ENCODE assay signal across 27 mouse cellular contexts in the genomic region with DNA sequence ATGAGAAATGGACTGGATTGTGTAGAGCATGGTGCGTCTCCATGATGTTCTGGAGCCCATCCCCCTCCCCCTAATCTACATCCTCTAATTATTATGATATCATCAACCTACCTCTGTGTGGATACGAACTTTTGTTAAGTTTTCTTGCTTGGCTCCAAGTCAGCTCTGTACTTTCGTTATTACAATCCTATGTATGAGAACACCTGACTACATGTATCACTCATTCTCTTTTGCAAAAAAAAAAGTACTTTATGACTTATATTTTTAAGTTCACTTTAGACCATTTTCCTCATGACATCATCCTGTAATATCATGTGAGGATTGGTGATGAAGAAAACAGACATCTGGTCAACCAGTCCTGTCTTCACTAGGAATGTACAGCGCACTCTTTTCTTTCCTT.
"Had no signal": no experiment of that assay in that cellular context is flagged by ENCODE, and none has a peak within 500 bp of the region (broad histone marks: within the 10 kb centered on the region; RNA-seq: fewer than 3 reads in every experiment).

No protein-coding gene starts in this region.

- H3K27ac ChIP-seq: embryonic facial prominence, embryonic 10.5 days; embryonic facial prominence, embryonic 12.5 days; embryonic facial prominence, embryonic 15.5 days; forebrain, embryonic 10.5 days; forebrain, embryonic 12.5 days; forebrain, embryonic 13.5 days; forebrain, embryonic 15.5 days; gastrocnemius, adult 2 months; heart, adult 2 months had no signal

- H3K4me3 ChIP-seq: embryonic facial prominence, embryonic 10.5 days; embryonic facial prominence, embryonic 12.5 days; embryonic facial prominence, embryonic 13.5 days; embryonic facial prominence, embryonic 15.5 days; erythroblast, embryonic 14.5 days; forebrain, embryonic 10.5 days; forebrain, embryonic 12.5 days; forebrain, embryonic 13.5 days; forebrain, embryonic 15.5 days; gastrocnemius, adult 2 months; heart, adult 2 months had no signal

- H3K4me1 ChIP-seq: forebrain, embryonic 13.5 days; forebrain, embryonic 15.5 days had no signal

- ATAC-seq: forebrain, embryonic 13.5 days; forebrain, embryonic 14.5 days; forebrain, embryonic 15.5 days; forebrain, embryonic 16.5 days; forebrain, postnatal 0 days had no signal

- H3K9me3 ChIP-seq: embryonic facial prominence, embryonic 10.5 days; embryonic facial prominence, embryonic 12.5 days; embryonic facial prominence, embryonic 13.5 days; embryonic facial prominence, embryonic 15.5 days; forebrain, embryonic 10.5 days; forebrain, embryonic 12.5 days; forebrain, embryonic 13.5 days; forebrain, embryonic 15.5 days had no signal

- H3K27me3 ChIP-seq: embryonic facial prominence, embryonic 12.5 days; embryonic facial prominence, embryonic 13.5 days; embryonic facial prominence, embryonic 15.5 days had no signal

- H3K9ac ChIP-seq: embryonic facial prominence, embryonic 12.5 days; embryonic facial prominence, embryonic 13.5 days; embryonic facial prominence, embryonic 15.5 days; forebrain, embryonic 12.5 days; forebrain, embryonic 13.5 days; forebrain, embryonic 15.5 days; forebrain, postnatal 0 days had no signal

- H3K36me3 ChIP-seq: embryonic facial prominence, embryonic 10.5 days; embryonic facial prominence, embryonic 12.5 days; embryonic facial prominence, embryonic 13.5 days; embryonic facial prominence, embryonic 15.5 days; forebrain, embryonic 10.5 days; forebrain, embryonic 12.5 days; forebrain, embryonic 15.5 days had no signal

- H3K4me2 ChIP-seq: embryonic facial prominence, embryonic 12.5 days; embryonic facial prominence, embryonic 13.5 days; embryonic facial prominence, embryonic 15.5 days; forebrain, embryonic 12.5 days; forebrain, embryonic 13.5 days; forebrain, embryonic 15.5 days had no signal

- DNase-seq: cerebellum, adult 8-10 months; cerebellum, adult 9-10 months; cerebellum, adult 9-11 months; cerebellum, postnatal 10 days; cerebellum, postnatal 14 days; cerebellum, postnatal 25 days; cerebellum, postnatal 36 days; forebrain, postnatal 0 days; gastrocnemius, adult 2 months; gastrocnemius, postnatal 10 days; gastrocnemius, postnatal 14 days; gastrocnemius, postnatal 25 days; gastrocnemius, postnatal 36 days; heart, adult 11 months; heart, adult 18-20 months; heart, adult 2 months had no signal
